Mouse (Mus musculus) heart, postnatal 36 days (tissue): ENCODE data around the gene Epb41l1. TPM values are rescaled to one million over a fixed set of nuclear protein-coding genes. Genes with fewer than 3 reads are reported as not detected.

ENCODE experiments used
- DNase-seq, 2 experiments: peaks; one replicate each; pipeline ENCODE4 v3.0.0; 2021 to 2022
- intact Hi-C: fragments of 180-260 bp; cut with DNase I; formaldehyde crosslinking; loops from one replicate; pipeline ENCODE4 v1.15.1; 2025
- total RNA-seq, 2 experiments: library from RNA; stranded (reverse); gene quantifications; 2 replicates each; pipeline ENCODE4 v1.2.3; 2021

Gene Epb41l1
- total RNA-seq, 2 experiments from 2014 or later: 6.3 to 9.1 TPM

- no peak for DNase-seq
- intact Hi-C loops: no loop called here
These were observed 102.3 kb downstream of the Epb41l1 start for GRCm38 (mm10) chr2:156522994-156523393.

GRCm38 (mm10) chr2:156524078-156524477 is 103.4 kb downstream of the Epb41l1 start:
- DNase-seq: no peak
- intact Hi-C loops: no loop called here

- intact Hi-C loops: loop anchor here (1.0 kb wide), 1 partner anchor 176 kb away; no protein-coding TSS in a partner anchor
- DNase-seq: peak; percentile 8 to 23
These were observed 109.0 kb downstream of the Epb41l1 start for GRCm38 (mm10) chr2:156529726-156530125.

- no peak for DNase-seq
- intact Hi-C loops: no loop called here
These were observed 112.5 kb downstream of the Epb41l1 start for GRCm38 (mm10) chr2:156533160-156533559.

- intact Hi-C loops: no loop called here
- DNase-seq: no peak
These were observed 118.3 kb downstream of the Epb41l1 start for GRCm38 (mm10) chr2:156538817-156539555.

- intact Hi-C loops: no loop called here
- DNase-seq: no peak
These were observed 120.3 kb downstream of the Epb41l1 start for GRCm38 (mm10) chr2:156540991-156541390.

- intact Hi-C loops: no loop called here
These were observed 121.7 kb downstream of the Epb41l1 start for GRCm38 (mm10) chr2:156542410-156542809.

GRCm38 (mm10) chr2:156543804-156544203 is 123.1 kb downstream of the Epb41l1 start:
- DNase-seq: no peak
- intact Hi-C loops: no loop called here

More at GRCm38 (mm10) chr2:156542410-156542809, 121.7 kb downstream of the Epb41l1 start:
- no peak for DNase-seq

GRCm38 (mm10) chr2:156547123-156547891 is 126.6 kb downstream of the Epb41l1 start, which contains the start of gene Aar2:
Gene Aar2, plus strand, starts transcription at chr2:156547584.
- DNase-seq: peak; percentile 88 to 89
- intact Hi-C loops: loop anchor here (5.0 kb wide), 2 partner anchors 170 to 315 kb away; partner anchors contain the start of gene Rab5if

GRCm38 (mm10) chr2:156552421-156552820 is 131.7 kb downstream of the Epb41l1 start:
- intact Hi-C loops: no loop called here

GRCm38 (mm10) chr2:156561808-156562207 is 141.1 kb downstream of the Epb41l1 start:
- DNase-seq: no peak
- intact Hi-C loops: no loop called here

More at GRCm38 (mm10) chr2:156552421-156552820, 131.7 kb downstream of the Epb41l1 start:
- DNase-seq: no peak

GRCm38 (mm10) chr2:156563557-156563956 is 142.8 kb downstream of the Epb41l1 start:
- no peak for DNase-seq
- intact Hi-C loops: no loop called here

- no peak for DNase-seq
- intact Hi-C loops: no loop called here
These were observed 145.8 kb downstream of the Epb41l1 start for GRCm38 (mm10) chr2:156566512-156566911.

- DNase-seq: no peak
- intact Hi-C loops: no loop called here
These were observed 147.9 kb downstream of the Epb41l1 start for GRCm38 (mm10) chr2:156568647-156569046.

GRCm38 (mm10) chr2:156569261-156569660 is 148.6 kb downstream of the Epb41l1 start:
- intact Hi-C loops: no loop called here
- DNase-seq: no peak

GRCm38 (mm10) chr2:156571521-156571920 is 150.8 kb downstream of the Epb41l1 start:
- DNase-seq: no peak
- intact Hi-C loops: no loop called here

- DNase-seq: no peak
- intact Hi-C loops: no loop called here
These were observed 156.3 kb downstream of the Epb41l1 start for GRCm38 (mm10) chr2:156576850-156577587.

- no peak for DNase-seq
- intact Hi-C loops: no loop called here
These were observed 159.8 kb downstream of the Epb41l1 start for GRCm38 (mm10) chr2:156580507-156580906.

- intact Hi-C loops: no loop called here
- no peak for DNase-seq
These were observed 160.5 kb downstream of the Epb41l1 start for GRCm38 (mm10) chr2:156581244-156581643.

GRCm38 (mm10) chr2:156582887-156583286 is 162.2 kb downstream of the Epb41l1 start:
- intact Hi-C loops: no loop called here
- no peak for DNase-seq
